Mouse (Mus musculus) G1E (cell line): ENCODE results near the gene Zfpl1.

Source experiments
- CTCF ChIP-seq: IDR thresholded peaks from 2 replicates; pipeline ENCODE4 v1.5.1; 2012; ENCODE audit warnings: low read depth, low read length, inconsistent platforms, mixed read lengths
- TAL1 ChIP-seq: conservative IDR thresholded peaks from 2 replicates; pipeline ENCODE4 v1.6.1; 2012; ENCODE audit warnings: low read depth, low read length, inconsistent platforms, mixed read lengths

GRCm38 (mm10) chr19:6057313-6058096 is 27.3 kb downstream of the Zfpl1 start, which contains the start of the genes Mrpl49 and Fau:
- TF ChIP-seq TAL1: no peak
- no peak for TF ChIP-seq CTCF
